Mouse (Mus musculus): ENCODE results near the gene Nfam1.
A peak's percentile ranks its signal among the peaks of the same experiment; 100 is the strongest.
"Not testable (repeated sequence)": the region's sequence is repeated elsewhere in the genome, so short reads cannot be mapped to it uniquely, and the experiment has no call there.

Nfam1 gene

DNA sequence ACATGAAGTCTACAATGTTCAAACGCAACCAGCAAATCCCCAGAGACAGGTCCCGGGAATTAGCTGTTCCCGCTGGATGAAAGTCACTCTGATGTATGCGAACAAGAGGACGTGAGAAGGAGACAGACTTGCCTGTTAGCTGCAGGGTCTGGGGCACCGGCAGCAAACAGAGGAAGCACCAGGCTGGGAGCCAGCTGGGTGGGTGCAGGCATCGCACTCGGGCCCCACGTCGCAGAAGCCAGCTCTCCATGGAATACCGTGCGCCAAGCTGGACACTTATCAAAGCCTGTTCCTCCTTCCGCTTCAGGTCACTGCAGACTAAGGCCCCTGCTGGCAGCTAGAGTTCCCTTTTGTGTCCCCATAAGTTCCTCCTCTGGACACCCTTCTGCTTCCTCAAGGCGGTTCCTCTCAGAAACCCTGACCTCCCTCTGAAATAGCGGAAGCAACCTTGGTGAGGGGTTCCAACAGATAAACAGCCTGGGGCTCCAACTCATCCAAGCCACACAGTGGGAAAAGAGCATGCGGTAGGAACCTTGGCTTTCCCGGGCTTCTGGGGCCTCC is at the start of gene Nfam1:
TSS of gene Nfam1 (minus strand) at position 326 of the 561 bp plus-strand sequence.
- DNase-seq = peak; percentile 45

DNA sequence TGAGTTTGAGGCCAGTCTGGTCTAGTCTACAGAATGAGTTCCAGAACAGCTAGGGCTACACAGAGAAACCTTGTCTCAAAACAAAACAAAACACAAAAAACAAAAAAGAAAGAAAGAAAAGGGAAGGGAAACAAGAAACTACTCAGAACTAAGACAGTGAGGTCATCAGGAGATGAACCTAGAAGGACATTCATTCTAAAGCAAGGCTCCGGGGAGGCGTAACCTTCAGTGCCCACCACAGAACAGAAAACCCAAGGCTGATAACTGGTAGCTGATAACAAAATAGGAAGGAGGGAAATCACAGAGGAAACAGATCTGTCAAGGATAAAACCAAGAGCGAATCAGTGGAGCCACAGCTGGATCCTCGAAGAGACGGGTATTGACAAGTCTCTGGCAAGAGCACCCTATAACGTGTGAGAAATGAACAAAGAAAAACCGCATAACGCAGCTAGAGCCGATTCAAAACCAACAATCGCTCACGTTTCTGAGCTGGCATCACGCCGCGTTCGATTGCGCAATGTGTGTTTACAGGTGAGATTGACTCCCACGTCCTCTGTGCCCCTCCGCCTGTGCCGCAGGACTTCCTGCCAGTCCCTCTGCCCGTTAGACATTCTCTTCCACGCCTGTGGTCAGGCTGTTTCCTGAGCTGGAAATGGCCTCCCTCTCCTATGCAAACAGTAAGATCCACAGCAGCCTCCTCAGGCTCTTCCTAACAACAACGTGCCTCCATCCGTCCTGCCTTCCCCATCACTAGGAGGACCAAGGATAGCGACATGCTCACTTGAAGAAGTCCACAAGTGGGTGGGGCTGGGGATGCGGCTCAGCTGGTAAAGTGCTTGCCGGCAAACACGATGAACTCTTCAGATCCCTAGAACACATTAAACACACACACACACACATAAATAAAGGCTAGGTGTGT is 42.8 kb upstream of the Nfam1 start:
- DNase-seq = peak; percentile 24

DNA sequence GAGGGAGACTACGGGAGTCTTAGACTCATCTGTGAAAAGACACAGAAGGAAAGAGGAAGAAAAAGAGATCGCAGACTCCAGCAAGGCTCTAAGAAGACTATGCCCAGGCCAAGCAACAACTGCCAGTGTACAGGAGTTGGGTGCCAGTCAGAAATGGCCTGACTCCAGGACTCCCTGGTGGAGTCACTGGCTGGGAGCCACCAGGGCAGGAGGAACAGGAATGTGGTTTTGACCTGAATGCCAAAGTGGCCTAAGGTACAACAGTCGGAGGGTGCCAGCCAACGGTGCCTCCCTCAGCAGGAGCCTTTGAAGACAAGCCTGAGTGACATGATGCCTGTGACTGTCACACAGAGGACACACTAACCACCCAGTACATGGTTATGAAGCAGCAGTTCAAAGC is 41.1 kb upstream of the Nfam1 start:
- DNase-seq = no peak

DNA sequence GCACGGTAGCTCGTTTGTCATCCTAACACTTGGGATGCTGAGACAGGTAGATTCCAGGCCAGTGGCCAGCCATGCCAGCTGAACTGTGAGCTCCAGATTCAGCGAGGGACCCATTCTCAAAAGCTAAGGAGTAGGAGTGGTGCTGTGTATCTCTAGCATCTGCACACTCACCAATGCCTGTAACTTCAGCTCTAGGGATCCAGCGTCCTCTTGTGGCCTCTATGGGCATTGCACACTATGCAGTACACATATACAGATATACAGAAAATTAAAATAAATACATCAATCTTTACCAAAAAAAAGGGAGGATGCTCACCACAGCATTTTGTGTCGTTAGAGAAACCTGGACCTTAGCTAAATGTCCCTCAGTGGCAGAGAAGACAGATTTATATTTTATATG is 38.6 kb upstream of the Nfam1 start:
- DNase-seq = no peak

DNA sequence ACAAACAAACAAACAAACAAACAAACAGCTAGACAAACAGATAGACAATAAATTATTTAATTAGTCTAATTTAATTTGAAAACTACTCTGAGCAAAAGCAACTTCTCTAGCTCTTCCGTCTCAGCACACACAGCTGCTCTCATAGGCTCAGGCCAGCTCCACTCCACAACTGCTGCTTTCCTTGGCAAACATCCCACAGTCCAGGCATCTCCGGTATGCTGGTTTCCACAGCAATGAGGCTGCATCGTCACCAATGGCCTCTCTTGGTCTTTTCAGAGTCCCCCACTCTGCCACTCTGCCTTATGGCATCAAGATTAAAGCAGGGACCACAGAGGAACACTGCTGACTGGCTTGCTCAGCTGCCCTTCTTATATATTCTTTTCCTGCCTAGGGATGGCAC is 37.8 kb upstream of the Nfam1 start:
- no peak for DNase-seq

DNA sequence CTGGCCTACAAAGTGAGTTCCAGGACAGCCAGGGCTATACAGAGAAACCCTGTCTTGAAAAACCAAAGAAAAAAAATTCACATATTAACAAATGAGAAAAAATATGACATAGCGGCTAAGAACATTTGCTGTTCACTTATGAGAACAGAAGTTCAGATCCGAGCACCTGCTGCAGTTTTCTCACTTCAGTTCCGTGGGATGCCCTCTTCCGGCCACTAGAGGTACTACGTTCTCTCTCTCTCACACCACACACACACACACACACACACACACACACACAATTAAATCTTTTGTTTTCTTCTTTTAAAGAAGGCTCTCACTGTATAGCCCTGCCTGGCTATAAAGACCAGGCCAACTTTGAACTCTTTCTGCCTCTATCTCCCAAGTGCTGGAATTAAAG is 35.2 kb upstream of the Nfam1 start:
- DNase-seq = no peak

DNA sequence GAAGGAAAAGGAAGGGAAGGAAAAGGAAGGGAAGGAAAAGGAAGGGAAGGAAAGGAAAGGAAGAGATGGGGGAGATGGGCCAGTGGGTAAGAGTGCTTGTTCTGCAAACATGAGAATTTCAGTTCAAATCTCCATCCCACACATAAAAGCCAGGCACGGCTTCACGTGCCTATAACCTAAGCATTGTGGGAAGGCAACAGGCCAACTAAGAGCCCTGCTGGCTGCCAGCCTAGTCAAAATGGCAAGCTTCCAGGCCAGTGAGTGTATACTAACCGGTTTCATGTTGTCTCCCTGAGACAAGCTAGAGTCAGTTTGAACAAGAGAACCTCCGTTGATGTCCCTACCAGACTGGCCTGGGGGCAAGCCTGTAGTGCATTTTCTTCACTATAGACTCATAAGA is 32.4 kb upstream of the Nfam1 start:
- DNase-seq = no peak

DNA sequence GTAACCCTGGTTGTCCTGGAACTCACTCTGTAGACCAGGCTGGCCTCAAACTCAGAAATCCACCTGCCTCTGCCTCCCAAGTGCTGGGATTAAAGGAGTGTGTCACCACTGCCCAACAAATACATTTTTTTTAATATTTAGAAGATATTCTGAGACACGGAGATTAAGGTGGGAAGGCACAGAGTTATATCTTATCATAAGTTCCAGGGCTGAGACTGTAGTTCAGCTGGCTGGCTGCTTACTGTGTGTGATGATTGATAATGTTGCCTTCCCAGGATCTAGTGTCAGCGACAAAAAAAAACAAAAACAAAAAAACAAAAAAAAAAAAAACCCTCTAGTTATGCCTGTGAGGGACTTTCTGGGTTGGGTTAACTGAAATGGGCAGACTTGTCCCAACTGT is 29.5 kb upstream of the Nfam1 start:
- not testable (repeated sequence) for DNase-seq

DNA sequence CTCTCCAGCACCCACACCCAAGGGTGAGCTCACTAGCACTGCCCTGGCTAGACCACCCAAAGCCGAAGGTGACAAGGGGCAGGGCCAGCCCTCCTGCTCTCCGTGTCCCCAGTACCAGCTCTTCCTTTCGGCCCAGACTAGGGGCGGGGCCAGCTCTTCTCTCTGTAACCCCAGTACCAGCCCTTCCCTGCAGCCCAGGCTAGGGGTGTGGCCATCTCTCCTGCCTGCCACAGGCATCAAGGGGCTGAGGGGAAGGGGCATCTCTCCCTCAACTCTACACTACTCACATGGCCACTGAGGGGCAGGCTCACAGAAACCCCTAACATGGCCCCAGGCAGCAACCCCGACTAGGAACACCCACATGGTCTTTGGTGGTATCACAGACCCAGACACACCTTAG is 28.6 kb upstream of the Nfam1 start:
- no peak for DNase-seq

DNA sequence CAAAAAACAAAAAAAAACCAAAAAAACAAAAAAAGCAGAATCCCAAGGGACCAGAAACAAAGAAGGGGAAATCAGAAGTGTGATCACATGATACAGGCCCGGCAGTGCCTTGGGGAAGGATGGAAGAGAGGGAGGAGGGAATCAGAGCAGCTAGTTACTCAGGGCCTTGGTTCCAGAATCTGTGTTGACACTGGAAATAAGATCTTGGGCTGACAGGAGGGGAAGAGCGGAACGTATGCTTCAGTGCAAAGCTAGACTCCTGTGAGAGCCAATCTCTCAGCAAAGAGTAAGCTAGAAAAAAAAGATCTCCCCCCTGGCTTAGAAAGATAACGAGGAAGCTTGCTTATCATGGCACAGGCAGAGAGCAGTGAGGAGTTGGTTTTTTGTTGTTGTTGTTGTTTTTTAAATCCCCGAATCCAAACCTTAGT is 26.1 kb upstream of the Nfam1 start:
- DNase-seq = no peak

DNA sequence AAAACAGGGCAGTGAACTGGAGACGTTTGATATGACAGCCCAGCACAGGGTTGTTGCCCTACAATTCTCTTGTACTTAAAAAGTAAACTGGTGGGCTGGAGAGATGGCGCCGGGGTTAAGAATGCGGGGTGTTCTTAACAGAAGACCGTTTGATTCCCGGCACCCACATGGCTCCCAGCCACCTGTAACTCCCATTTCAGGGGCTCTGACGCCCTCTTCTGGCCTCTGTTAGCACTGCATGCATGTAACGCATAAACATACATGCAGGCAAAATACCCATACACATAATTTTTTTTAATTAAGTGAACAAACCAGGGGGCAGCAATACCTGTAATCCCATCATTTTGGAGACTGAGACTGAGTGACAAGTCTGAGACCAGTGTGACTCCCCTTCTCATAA is 24.4 kb upstream of the Nfam1 start:
- DNase-seq = no peak

DNA sequence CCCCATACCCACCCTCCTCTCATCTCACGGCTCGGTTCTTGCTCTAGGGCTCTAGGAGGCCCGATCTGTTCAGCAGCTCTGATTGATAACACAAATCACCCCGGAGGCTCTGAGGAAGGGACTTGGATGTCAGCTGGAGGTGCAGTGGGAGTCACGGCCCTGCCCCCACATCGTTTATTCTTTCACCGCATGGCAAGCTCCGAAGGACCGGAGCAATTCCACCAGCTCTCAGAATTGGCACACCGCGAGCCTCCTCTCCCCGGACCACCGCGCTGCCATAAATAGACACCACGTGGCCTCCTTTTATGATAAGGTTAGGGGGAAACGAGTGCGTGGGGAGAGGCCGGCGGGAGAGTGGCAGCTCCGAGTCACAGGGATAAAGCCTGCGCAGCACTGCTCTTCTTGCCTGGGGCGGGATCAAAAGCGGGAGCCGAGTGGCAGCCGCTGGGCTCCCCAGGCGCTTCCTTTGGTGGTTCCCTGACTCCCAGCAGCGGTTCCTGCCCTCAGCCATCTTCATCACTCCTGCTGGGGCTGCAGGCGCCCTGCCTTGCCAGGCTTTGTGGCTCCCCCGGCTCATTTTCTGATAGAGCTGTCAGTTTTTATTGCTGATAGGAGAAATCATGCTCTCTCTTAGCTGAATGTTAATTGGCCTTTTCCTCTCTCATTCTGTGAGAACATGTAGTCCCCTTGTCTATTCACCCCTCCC is 23.4 kb upstream of the Nfam1 start:
- no peak for DNase-seq

DNA sequence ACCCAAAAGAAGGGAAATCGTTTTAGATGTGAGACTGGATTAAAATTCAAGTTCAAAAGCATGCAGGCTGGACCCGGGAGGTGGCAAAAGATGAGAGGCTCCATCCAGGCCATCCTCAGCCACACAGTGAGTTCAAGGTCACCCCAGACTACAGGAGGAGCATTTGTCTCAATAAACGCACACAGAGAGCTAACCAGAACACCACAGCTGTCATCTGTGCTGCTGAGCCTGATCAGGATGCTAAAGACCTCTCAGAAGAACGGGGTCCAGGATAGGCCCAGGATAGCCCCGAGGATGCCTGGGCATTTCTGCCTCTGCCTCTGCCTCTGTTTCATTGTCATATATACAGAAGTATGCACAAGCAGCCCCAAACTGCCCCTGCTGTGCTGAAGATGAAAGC is 22.5 kb upstream of the Nfam1 start:
- no peak for DNase-seq

DNA sequence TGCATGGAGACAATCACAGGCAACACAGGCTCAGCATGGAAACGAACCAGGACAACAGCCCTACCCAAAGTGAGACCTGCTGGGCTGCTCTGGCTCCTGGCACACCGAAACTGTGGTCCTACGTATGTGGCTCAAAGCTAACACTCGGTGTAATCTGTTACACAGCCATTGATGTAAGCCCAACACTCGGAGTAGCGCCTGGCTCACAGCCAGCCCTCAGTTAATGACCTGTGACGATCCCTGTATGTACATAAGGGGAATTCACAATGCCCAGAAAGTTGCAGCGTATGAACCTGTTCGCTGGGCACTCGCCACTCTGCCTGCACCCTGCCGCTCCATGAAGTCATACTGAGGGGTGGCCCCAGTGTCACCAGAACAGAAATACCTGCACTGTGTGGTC is 20.2 kb upstream of the Nfam1 start:
- no peak for DNase-seq

DNA sequence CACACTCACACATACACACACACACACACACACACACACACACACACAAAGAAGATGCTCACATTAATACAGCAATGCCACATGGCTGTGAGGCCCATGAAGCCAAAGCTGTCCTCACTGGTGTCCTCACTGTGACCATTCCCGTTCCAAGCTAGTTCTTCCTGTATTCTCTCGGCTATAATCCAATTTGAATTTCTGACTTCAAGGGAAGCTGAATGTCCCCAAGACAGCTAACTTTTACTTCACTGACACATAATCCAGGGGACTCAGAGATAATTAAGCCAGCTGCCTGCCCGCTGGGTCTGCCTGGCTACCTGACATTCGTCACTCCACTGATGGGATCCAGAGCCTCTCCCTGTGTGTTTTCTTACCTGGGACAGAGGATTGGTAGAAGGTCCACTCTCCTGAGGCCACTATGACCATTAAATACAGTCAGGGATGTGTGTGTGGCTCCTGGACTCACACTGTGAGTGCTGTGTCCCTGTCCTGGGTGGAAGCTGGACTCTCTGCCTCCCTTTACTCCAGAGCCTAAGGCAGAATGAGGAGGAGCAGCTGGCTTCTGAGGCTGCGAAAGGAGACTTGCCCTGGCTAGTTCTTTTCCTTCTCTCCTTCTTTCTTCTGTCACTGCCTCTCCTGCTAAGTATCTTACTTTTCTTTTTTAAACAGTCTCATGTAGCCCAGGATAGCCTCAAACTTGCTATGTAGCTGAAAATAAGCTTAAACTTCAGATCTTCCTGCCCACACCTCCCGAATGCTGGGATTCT is 19.4 kb upstream of the Nfam1 start:
- no peak for DNase-seq

DNA sequence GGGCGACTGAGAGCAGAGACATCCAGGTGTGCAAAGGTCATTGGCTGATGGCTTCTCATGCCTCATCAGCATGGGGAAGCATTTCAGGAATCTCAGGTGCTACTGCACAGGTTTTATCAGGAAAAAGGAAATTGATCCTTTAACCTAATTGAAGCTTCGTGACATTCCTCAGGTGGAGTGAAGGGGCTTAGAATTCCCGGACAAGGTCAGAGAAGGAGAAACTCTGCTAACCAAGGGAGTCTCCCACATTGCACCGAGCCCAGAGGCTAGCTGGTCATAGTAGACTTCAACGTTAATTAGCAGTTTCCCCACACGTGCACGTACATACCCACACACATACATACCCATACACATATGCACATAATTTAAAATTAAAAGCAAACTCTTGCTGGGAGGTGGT is 13.6 kb upstream of the Nfam1 start:
- no peak for DNase-seq

DNA sequence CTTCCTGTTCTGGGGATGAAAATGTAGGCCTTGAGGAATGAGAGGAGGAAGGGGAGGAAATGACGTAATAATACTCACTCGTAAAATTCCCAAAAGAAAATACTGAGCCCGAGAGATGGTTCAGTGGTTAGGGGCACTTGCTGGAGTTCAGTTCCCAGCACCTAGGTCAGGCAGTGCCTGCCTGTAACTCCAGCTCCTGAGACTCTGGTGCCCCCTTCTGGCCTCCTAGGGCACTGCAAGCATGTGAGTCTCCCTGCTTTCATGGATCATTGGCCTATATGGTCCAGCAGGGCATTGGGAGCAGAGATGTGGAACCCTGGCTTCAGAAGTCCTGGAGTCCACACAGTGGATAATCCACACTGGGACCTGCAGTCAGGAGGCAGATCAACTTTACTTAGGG is 13.2 kb upstream of the Nfam1 start:
- no peak for DNase-seq

DNA sequence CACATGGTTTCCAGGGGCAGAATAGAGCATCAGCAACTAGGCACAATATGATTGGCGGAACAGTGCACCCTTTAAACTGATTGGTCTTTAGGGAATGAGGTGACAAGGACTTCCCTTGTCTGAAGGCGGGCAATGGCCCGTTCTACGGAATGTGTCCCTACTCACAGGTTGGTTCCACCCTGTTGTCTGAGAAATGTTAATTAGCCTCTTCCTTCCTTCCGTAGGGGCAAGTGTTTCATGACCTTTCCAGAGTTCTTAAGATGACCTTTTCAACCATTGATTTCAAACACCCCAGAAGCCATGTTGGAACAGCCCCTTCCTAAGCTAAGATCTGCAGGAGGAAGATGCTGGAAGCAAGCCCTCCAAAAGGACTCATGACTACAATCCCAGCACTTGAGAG is 12.5 kb upstream of the Nfam1 start:
- not testable (repeated sequence) for DNase-seq

DNA sequence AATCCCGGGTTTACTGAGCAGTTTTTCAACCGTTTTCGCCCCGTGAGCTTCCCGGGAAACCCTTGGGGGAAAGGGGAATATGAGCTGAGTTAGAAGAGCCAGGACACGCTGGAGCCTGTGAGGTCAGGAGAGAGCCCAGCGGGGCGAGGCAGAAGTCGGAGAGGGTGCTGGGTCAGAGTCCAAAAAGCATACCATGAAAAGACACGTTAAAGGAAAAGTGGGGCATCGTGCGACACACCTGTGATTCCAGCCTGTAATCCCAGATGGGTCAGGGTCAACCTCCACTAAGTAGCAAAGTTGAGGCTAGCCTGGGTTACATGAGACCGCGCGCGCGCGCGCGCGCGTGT is 10.2 kb upstream of the Nfam1 start:
- DNase-seq = no peak

DNA sequence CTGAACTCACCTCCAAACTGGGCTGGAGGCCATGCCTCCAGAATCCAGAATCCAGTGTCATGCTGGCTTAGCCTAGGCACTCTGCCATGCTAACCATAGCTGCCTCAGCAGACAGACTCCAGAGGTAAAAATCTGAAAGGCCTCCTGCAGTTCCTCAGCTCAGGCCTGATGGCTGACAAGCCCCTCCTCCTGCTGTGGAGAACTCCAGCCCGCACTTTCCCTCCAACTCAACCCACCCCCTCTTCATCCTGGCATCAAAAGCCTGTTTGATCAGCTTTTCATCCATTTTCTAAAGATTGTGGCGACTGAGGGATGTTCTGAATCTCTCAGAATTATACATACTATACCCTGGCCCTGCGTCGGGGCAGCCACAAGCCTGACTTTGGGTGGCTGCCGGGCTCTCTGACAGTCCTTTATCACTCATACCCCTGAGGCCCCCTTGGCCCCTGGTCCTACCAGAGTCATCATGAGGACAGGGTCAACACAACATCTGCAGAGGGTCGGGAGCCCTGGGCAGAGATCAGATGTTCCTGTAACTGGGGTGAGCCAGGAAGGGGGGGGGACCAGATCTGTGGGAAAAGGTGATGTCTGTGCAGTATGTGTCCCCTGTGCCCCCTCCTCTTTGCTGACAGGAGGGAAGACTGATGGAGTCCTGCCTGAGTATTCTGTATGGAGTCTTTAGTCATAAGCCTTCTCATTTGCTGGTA is 9.7 kb upstream of the Nfam1 start:
- DNase-seq = peak; percentile 68

DNA sequence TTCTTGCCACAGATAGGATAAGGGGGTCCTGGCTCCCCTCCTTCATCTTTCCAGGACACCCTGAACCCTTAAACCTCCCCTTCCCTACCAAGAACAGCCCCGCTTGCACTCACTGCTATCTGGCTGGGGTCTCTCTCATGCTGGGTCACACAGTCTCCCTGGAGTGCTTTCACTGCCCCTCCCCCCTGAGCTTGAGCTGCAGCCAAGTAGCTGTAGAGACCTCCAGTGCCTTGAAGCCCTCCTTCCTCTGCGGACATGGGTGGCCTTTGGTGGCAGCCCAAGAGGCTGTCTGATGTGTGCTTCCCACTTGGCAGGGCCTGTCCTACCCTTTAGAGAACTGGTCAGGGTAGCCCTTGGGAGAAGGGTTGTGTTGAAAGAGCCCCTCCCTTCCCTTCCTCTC is 7.0 kb upstream of the Nfam1 start:
- DNase-seq = no peak

DNA sequence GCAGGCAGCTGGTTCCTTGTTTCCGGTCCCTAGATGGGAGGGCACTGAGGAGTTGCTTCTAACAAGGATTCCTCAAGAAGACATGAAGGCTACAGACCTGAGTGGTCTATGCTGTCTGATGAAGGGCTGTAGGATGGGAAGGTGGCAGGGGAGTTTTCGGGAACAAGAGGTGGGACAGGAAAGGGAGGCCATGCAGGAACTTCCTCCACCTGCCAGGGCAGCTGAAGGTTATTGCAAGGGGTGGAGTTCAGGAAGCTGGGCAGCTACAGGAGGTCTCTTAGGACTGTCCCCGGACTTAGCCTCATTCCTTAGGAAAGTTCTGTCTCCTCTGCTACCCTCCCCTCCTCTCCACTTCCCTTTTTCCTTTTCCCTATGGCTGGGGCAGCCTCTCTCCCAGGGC is 5.7 kb upstream of the Nfam1 start:
- DNase-seq = no peak
